Mouse (Mus musculus) kidney, postnatal 36 days (tissue): ENCODE results near the gene Vmn2r44.
"Not testable (repeated sequence)": the region's sequence is repeated elsewhere in the genome, so short reads cannot be mapped to it uniquely, and the experiment has no call there.

ENCODE experiments used
- DNase-seq, 2 experiments: peaks; one replicate each; pipeline ENCODE4 v3.0.0; 2021 to 2022; ENCODE audit warnings: mixed read lengths in 2 of 2

Vmn2r44 gene

GRCm38 (mm10) chr7:8383233-8383632, at the start of gene Vmn2r44:
TSS of gene Vmn2r44 (minus strand) at chr7:8383333.
- DNase-seq, result not testable (repeated sequence)

- peak; percentile 13 to 18 for DNase-seq
These were observed 25.3 kb downstream of the Vmn2r44 start for GRCm38 (mm10) chr7:8357879-8358278.
